Mouse (Mus musculus) urinary bladder, postnatal 25 days (tissue): ENCODE results near the gene Fgr.
"Not testable (repeated sequence)": the region's sequence is repeated elsewhere in the genome, so short reads cannot be mapped to it uniquely, and the experiment has no call there.

ENCODE experiments used
- DNase-seq: peaks from one replicate; pipeline ENCODE4 v3.0.0; 2022; ENCODE audit warnings: low spot score

Fgr gene

DNA sequence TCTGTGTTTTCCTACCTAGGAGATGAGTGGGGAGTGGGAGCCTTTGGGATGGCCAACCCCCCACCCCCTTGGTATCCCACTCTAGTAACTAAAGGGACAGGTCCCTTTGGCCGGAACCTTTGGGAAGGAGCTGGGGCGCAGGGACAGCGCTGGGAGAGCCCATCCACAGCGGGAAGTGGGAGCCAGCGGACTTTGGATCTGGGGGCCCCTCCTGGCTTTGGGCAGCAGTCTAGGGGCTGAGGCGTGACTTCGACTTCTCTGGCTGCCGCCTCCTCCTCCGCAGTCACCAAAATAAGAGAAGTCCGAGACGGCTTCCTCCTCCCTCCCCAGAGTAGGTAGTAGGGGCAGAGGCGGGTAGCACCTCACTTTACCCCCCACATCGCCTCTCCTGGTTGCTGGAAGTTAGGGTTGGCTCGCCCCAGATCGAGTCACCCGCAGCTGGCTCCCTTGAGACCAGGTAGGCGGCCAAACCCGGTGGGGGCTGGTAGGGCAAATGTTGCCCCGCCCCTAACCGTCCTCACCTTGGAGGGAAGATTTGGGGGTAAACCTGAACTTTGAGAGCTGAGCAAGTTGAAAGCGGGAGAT, at the start of gene Fgr:
TSS of gene Fgr (plus strand) at position 282 of the 585 bp plus-strand sequence.
- no peak for DNase-seq

DNA sequence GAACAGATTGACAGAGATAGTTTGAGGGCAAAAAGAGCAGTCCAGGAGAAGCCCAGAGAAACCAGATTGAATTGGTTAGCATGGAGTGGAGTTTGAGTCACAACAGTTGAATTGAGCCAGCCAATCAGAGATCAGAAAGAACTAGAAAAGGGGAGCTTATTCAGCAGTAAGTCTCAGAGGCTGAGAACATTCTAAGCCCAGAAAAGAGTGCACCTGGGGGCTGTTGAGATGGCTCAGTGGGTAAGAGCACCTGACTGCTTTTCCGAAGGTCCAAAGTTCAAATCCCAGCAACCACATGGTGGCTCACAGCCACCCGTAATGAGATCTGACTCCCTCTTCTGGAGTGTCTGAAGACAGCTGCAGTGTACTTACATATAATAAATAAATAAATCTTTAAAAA, 47.4 kb upstream of the Fgr start:
- DNase-seq = not testable (repeated sequence)

DNA sequence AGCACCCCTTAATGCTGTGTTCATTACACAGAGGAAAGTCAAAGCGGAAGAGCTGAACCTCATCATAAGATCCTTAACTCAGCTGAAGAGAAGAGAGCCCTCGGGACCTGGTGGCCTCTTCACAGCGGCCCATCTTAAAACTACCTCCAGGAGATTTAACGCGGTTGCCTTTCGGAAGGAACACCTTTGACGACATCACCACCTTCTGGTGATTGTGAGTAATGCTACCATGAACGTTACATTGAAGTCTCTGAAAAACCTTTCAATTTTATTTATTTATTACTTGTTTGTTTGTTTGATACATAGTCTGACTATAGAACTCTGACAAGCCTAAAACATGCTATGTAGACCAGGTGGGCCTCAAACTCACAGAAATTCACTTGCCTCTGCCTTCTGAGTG, 43.1 kb upstream of the Fgr start:
- peak; percentile 40 for DNase-seq

DNA sequence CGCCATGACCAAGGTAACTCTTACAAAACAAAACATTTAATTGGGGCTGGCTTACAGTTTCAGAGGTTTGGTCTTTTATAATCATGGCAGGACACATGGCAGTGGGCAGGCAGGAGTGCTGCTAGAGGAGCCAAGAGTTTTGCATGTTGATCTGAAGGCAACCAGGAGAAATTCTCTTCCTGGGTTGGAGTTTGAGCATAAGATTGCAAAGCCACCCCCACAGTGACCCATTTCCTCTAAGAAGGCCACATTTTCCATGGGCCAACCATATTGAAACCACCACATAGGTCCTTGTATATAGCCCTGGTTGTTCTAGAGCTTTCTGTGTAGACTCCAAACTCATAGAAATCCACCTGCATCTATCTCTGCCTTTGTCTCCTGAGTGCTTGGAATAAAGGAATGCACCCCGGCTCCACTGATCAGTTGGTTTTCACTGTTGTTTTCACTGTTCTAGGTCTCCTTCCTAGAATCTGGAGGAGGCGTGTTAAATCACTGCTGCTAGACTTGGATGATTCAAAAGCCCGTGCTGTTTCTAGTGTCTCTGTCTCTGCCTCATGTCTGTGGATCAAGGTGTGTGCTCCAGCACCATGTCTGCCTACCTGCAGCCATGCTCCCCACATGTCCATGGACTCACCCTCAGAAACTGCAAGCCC, 41.0 kb upstream of the Fgr start:
- DNase-seq = no peak

DNA sequence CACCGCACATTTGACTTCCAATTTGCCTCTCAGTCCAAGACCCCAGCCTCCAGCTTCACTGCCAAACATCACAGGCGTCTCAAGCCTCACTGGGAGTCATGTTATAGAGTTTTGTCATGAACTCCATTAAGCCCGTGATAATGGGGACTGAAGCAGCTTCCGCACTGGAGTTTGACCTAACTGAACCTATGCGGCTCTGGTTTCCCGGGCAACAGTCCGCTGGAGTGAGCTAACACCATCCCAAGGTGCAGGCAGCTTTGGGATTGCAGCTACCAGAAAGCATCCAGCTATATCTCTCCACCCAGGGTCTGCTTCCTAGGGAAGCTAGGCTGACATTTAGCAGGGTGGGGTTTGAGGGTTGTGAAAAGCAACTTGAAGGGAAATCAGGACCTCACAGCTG, 39.3 kb upstream of the Fgr start:
- no peak for DNase-seq

DNA sequence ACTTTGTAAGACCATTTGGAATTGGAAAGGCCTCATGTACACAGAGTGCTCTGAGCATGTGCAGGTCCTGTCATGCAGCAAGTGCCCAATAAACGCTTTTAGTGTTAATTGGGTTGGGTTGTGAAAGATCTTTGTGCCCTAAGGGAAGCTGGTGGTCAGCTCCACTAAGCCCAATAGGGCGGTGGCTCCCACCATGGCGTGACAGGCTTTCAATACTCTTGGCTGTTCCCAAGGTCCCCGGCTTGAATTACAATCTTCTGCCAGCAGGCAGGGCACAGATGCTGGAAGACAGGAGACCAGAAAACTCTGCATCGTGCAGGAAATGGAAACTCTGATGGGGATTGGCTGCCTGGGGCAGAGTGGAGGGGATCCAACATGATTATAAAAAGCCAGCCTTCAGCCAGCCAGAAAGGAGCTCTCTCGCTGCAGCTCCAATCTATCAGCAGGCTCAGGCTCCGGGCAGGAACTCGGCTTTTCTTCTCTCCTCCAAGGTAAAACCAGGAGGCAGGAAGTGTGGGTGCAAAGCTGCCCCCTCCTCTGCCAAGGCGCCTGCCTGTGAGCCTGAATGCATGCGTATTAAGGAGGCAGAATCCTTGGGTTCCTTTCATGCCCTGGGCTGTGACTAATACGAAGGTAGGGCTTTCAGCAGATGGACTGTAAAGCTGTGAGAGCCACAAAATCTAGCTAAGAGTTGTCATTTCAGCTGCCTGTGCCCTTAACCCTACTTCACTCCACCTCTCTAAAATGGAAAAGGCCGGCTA, 35.5 kb upstream of the Fgr start:
- no peak for DNase-seq

DNA sequence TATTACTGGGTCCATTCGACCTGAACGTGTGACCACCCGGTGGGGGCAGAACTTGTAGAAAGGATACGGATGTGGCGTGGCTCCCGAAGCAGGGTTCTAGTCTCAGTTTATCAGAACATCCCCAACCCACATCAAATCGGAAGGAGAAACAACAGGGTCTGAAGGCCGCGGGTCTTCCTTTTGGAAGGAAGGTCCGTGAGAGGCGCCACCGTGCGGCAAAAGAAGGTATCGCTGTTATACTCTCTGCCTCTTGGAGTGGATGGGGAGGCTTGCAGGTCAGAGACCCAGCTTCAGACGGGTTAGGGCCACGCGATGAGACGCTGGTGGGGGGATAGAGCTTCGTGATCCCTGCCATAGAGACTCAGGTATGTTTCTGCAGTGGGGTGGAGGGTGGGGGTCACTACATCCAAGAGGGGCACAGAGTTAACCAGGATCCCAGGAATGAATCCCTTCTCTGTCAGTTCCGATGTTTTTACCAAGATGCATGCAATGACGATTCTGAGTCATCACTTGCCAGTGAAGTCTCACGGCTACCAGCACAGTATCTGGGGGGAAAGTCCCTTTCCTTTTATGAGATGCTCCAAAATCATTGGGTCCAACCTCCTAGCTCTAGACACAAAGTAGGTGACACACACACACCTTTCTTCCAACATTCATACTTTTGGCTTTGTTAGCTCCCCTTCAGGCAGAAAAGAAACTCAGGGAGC, 34.3 kb upstream of the Fgr start:
- DNase-seq = peak; percentile 60

DNA sequence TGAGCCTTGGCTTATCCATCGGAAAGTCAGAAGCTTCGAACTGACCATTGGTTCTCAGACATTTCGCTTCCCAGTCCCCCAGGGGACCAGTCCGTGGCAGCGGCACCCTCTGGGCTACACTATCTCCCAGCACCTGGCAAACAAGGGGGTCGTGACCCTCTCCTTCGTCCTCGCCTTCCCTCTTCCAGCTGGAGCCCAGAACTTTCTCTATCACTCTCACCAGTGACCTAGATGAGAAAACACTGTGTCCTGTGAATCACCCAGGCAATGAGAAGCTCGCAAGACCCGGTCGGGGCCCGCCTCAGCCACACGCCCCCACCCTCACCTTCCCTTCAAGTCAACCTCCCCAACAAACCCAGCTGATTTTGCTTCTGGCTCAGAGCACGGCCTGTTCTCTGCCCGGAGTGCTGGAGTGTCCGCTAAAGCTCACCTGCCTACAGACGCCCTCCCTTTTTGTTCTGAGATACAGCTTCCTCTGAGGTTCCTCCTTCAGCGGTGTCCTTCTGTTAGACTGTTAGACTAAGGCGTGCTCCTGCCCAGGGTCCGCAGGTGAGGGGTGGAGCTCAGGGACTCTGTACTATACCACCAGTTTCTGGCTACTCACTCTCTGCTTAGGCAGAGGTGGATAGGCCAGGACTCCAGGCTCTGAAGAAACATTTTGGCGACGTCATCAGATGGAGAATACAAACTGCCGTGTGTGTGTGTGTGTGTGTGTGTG, 32.7 kb upstream of the Fgr start:
- DNase-seq = no peak

DNA sequence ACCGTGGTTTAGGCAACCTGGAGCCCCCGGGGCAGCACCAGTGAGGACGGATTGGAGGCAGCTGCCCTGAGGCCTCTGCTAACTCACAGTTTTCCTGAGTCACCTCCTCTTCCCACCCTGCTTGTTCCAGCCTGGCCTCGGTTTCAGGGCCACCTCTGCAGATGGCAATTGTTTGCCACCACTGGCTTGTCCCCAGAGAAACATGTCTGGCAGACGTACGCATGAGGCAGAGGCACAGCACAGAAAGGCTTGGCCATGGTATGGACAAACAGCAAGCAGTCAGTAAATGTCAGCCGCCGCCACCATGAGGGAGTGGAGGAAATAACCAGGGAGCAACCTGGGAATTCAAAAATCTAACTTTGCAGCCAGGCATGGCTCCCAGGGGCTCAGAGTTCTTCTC, 30.8 kb upstream of the Fgr start:
- DNase-seq = no peak

DNA sequence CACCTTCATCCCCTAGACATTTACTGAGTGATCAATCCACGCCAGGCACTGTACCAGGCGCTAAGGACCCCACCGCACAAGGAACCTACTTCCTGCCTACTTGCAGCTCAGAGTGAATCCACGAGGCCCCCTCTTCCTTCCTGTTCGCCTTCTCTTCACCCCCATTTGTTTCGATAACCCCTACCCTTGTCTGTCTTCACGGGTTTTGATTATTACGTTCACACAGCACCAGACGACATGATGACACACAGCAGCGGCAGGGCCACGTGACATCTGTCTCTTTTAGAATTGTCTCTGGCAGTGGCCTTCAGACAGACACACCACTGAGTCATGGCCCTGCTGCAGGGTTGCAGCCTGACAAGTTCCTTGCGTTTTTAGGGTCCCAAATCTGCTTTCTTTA, 29.8 kb upstream of the Fgr start:
- DNase-seq = no peak

DNA sequence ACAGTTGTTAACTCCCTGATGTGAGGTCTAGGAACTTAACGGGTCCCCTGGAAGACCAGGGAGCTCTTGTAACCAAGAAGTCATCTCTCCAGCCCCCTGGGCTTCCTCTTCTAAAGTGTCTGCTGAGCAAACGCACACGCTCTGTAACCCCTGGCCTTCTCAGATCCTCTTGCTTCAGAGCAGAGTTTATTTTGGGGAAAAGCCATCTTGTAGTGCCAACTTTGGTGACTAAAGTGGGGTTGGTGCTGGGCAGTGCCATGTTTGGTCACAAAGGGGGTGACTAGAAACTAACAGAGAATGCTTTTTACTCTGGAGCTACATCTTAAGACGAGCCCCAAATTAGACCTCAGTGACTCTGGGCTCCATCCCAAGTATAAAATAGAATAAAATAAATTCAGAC, 29.1 kb upstream of the Fgr start:
- DNase-seq = no peak

DNA sequence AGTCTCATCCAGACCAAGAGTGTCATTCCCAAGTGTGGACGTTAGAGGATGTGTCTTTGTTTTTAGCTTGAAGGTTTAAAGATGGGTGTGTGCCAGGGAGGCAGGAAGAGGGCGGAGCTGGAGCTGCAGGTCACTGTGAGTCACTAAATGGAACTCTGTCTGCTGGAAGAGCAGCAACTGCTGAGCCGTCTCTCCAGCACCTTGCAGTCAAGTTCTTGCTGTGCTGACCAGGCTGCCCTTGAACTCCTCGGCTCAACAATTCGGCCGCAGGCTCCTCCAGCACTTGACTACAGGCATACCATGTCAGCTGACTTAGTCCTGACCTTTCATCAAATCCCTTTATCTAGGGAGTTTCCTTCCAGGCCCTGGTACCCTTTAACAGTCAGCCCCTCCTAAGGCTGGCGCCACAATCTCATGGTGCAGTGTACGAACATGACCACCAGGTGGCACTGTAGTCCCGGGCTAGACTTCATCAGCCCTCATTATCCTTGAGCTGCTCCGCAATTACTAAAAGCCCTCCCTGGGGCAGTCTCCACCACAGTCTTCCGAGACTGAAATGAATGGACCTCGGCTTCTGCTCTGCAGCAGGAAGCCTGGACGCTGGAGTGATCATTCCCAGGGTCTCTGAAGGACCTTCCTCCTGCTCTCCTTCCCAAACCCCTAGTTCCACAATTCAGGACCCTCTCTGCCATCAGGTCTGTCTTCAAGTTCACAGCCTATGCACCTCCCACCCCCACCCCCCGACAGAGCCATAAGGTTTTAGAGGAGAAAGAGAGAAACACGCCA, 28.4 kb upstream of the Fgr start:
- DNase-seq = peak; percentile 81

DNA sequence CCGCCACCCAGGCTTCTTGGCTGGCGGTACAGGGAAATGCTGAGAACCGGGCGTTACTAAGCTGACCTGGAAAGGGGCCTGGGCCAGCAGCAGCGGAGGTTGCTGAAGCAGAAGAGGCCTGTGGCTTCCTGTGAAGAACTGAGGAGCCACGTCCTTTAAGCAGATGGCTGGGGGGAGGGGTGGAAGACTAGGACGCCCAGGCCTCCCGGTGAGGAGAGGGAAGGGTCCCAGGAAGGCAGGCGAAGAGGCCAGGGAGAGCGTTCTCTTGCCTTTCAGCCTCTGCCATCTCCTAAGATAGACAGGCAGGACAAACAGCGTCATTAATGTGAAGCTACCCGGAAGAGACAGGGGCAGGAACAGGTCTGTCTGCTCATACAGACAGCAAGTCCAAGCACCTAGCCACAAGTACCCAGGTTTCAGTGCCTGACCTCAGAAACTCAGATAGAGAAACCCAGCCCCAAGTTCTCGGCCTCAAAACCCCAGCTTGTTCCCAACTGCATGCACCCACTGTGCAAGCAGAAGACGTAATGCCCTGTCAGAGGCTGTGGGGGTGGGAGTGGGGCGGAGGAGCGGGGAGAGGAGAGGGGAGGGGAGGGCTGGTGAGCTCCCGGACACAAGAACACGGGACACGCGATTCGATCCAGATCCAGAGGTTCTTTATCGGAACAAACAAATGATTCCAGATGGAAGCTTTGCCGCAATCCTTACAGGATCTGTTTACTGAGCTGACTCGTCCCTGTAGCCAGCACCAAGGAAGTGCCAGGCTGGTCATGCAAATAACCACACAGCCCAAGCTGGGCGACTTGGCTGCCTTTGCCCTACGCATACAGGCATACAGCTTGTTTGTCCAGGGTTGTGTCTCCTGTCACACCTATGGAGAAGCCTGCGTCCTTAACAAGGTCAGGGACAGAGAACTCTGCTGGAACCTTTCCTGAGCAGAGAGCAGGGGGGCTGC, 27.6 kb upstream of the Fgr start:
- peak; percentile 38 for DNase-seq

DNA sequence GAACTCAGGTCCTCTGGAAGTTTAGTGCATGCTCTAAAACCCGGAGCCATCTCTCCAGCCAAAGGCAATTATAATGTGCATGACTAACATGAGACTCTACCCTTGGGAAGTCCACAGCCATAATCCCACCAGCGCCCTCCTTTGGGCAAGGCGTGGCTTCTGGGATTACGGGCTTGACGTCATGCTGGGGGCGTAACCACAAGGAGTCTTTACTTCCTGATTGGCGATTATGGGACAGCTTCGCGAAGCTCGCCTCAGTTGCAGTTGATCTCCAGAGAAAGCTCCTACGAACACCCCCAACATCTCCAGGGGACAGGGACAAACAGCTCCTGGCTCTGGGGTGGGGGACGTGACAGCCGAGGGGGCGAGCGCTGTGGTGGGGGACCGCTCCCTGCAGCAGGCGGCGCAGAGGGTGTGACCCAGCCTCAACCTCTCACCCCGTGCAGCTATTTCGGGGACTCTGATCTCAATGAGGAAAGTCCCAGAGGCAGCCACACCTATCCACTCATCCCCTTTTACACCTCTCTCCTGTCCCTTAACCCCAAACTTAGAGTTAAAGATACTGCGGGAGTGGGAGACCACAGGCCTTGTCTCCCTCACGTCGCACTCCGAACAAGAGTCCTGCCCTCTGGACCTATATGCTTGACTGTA, 23.9 kb upstream of the Fgr start:
- no peak for DNase-seq

DNA sequence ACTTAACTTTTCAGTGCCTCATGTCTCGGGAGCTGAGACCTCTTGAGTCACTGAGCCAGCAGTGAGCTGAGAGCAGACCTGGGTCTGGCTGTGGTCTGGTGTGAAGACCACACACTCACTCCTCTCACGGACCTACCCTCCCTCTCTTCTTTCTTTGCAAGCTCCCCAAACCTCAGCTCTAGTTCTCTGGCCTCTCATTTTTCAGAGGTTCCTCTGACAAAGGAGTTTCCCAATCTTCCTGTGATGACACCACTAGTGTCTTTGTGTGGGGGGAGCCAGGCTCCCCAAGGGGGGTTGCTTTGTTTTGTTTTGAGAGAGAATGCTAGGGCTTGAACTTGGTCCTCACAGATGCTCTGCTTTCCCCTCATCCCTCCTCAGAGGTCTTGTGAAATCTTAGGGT, 22.9 kb upstream of the Fgr start:
- no peak for DNase-seq

DNA sequence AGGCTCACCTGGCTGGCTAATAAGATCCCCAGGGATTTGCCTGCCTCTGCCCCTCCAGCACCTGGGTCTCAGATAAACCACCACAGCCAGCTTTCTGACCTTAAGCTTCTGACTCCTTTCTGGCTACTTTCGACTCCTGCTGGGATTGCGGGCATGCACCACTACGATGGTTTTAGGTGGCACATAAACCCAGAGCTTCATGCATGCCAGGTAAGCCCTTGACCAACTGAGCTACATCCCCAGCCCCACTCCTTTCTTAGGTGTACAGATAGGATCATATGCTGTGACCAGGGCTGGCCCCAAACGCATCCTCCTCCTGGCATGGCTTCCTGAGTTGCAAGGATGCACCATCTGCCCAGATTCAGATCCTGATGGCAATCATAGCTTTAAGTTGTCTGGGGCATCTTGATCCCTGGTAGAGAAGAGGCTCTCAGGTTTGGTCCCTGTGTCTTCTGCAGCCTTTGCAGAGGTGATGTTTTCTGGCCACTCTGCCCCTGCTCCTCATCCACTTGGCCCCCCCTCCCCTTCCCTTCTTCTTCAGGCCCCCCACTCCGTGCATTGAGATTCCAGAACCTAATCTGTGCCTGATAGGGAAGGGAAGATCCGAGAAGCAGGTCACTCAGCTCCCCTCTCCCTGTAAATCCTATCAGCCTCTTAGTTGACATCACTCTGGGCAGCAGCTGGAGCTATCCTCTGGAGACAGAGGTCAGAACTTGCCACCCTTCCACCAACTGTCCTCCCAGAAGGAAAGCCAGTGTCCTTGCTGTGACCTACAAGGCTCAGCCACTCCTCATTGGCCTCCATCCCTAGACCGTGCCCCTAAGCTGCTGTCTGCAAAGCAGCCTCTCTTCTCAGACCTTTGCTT, 19.1 kb upstream of the Fgr start:
- DNase-seq = no peak

DNA sequence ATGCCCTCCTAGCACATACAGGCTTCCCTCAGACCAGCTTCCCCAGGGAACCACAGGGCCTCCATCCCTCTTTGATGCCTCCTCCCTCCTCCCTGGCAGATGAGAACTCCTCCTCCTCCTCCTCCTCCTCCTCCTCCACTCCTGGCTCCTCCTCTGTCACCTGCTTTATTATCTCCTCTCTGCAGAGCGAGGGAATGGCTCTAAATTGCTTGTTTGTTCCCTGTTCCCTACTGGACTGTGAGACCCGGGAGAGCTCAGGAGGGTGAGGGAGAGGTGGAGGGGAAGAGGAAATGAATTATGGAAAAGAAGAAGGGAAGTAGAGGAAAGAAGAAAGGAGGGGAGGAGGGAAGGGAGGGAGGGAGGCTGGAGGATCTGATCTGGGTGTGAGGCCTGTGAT, 18.5 kb upstream of the Fgr start:
- DNase-seq = no peak

DNA sequence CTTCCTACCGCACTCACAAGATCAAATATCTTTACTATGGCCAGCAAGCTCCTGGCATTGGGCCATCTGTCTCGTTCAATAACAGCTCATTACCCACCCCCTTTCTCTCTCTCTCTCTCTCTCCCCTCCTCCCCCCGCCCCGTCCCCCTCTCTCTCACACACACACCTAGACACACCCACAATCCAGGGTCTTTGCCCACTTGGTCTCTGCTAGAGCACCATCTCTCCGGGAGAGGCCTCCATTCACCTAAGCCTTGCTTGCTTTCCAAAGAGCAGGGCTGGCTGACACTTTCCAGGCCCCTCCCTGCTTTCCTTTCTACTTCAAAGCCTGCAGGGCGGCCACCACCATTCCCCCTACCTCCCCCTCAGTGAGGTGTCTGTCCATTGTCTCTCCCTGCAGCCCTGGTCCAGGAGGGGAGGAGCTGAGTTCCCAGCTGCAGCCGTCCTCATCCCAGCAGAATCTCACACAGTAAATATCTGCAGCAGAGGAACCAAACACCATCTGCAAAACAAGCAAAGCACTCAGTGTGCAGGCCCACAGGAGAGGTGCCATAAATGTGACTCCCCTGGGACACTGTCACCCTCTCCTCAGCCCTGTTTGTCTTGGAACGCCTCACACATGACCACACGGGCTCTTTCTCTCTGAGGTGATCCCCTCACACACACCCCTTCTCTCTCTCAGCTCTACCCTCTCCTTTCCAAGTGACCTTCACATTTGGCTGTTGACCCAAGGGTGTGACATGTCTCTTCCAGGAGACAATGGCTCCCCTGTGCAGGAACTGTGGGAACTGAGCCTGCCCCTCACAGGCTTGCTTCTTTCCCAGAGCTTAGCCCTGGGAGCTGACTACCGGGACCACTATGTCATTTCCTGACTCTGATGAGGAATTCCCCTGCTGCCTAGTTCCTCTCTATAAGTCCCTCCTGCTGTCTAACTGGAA, 14.9 kb upstream of the Fgr start:
- DNase-seq = no peak
